Mouse (Mus musculus): ENCODE data around the gene Tmem131l. TPM values are rescaled to one million over a fixed set of nuclear protein-coding genes. Genes with fewer than 3 reads are reported as not detected.
A peak's percentile ranks its signal among the peaks of the same experiment; 100 is the strongest.
"Not testable (repeated sequence)": the region's sequence is repeated elsewhere in the genome, so short reads cannot be mapped to it uniquely, and the experiment has no call there.

Gene Tmem131l
- total RNA-seq, 1 experiment from 2014 or later, result 44.3 TPM

GRCm38 (mm10) chr3:83878801-83879200 is 161.2 kb downstream of the Tmem131l start:
- no peak for ATAC-seq (replicated peaks; ENCODE audit: low read depth, poor library complexity, severe bottlenecking)

GRCm38 (mm10) chr3:83876299-83876698 is 163.7 kb downstream of the Tmem131l start:
- no peak for ATAC-seq (replicated peaks; ENCODE audit: low read depth, poor library complexity, severe bottlenecking)

GRCm38 (mm10) chr3:83875078-83875477 is 164.9 kb downstream of the Tmem131l start:
- not testable (repeated sequence) for ATAC-seq (replicated peaks; ENCODE audit: low read depth, poor library complexity, severe bottlenecking)

GRCm38 (mm10) chr3:83872853-83873252 is 167.1 kb downstream of the Tmem131l start:
- ATAC-seq (replicated peaks; ENCODE audit: low read depth, poor library complexity, severe bottlenecking), result not testable (repeated sequence)

GRCm38 (mm10) chr3:83871962-83872361 is 168.0 kb downstream of the Tmem131l start:
- ATAC-seq (replicated peaks; ENCODE audit: low read depth, poor library complexity, severe bottlenecking), result not testable (repeated sequence)

GRCm38 (mm10) chr3:83871559-83871958 is 168.4 kb downstream of the Tmem131l start:
- ATAC-seq (replicated peaks; ENCODE audit: low read depth, poor library complexity, severe bottlenecking), result not testable (repeated sequence)

- no peak for ATAC-seq (replicated peaks; ENCODE audit: low read depth, poor library complexity, severe bottlenecking)
Measured at GRCm38 (mm10) chr3:83869776-83870175, 170.2 kb downstream of the Tmem131l start.

GRCm38 (mm10) chr3:83867026-83867425 is 172.9 kb downstream of the Tmem131l start:
- ATAC-seq (replicated peaks; ENCODE audit: low read depth, poor library complexity, severe bottlenecking), result not testable (repeated sequence)

GRCm38 (mm10) chr3:83865216-83865615 is 174.8 kb downstream of the Tmem131l start:
- ATAC-seq (replicated peaks; ENCODE audit: low read depth, poor library complexity, severe bottlenecking), result no peak

GRCm38 (mm10) chr3:83864064-83864548 is 175.9 kb downstream of the Tmem131l start:
- ATAC-seq (replicated peaks; ENCODE audit: low read depth, poor library complexity, severe bottlenecking), result no peak

- peak; percentile 96 for ATAC-seq (replicated peaks; ENCODE audit: low read depth, poor library complexity, severe bottlenecking)
Measured at GRCm38 (mm10) chr3:83862956-83863355, 177.0 kb downstream of the Tmem131l start.

- no peak for ATAC-seq (replicated peaks; ENCODE audit: low read depth, poor library complexity, severe bottlenecking)
Measured at GRCm38 (mm10) chr3:83859595-83859994, 180.4 kb downstream of the Tmem131l start.

GRCm38 (mm10) chr3:83859071-83859470 is 180.9 kb downstream of the Tmem131l start:
- no peak for ATAC-seq (replicated peaks; ENCODE audit: low read depth, poor library complexity, severe bottlenecking)

GRCm38 (mm10) chr3:83857621-83858020 is 182.4 kb downstream of the Tmem131l start:
- ATAC-seq (replicated peaks; ENCODE audit: low read depth, poor library complexity, severe bottlenecking), result no peak

GRCm38 (mm10) chr3:83855643-83856042 is 184.3 kb downstream of the Tmem131l start:
- peak; percentile 52; the same call in 1 of the 2 replicates for ATAC-seq (replicated peaks; ENCODE audit: low read depth, poor library complexity, severe bottlenecking)

- peak; percentile 66 for ATAC-seq (replicated peaks; ENCODE audit: low read depth, poor library complexity, severe bottlenecking)
Measured at GRCm38 (mm10) chr3:83849341-83849740, 190.6 kb downstream of the Tmem131l start.

Other genes with a start within 250 kb of the Tmem131l start
- 8.4 and 10.0 TPM in 2 replicates for gene Tlr2, start 198.4 kb downstream of the Tmem131l start, total RNA-seq (2017)
- 16.3 and 45.1 TPM in 2 replicates for gene Mnd1, start 115.6 kb upstream of the Tmem131l start, total RNA-seq (2017)
- 0.87 TPM in 1 of 2 replicates, not detected in the other for gene Gm6525, start 133.9 kb upstream of the Tmem131l start, total RNA-seq (2017)